Mouse (Mus musculus): ENCODE measurements around the gene Map3k3. TPM values are rescaled to one million over a fixed set of nuclear protein-coding genes. Genes with fewer than 3 reads are reported as not detected.

Map3k3 gene
- polyA plus RNA-seq, 1 experiment from 2014 or later = 17.4 TPM

Other genes with a start within 250 kb of the Map3k3 start
- 3.4 and 4.8 TPM in 2 replicates for gene Cyb561, start 131.3 kb upstream of the Map3k3 start, polyA plus RNA-seq (2014; fragmentation: Nextera tagmentation; extraction: Ambion mirVana)
- gene Ace, start 116.7 kb upstream of the Map3k3 start, polyA plus RNA-seq (2014; fragmentation: Nextera tagmentation; extraction: Ambion mirVana) = 0.26 and 0.39 TPM in 2 replicates
- not detected in 2 replicates for gene Ace3, start 89.9 kb upstream of the Map3k3 start, polyA plus RNA-seq (2014; fragmentation: Nextera tagmentation; extraction: Ambion mirVana)
- gene Kcnh6, start 76.5 kb upstream of the Map3k3 start, polyA plus RNA-seq (2014; fragmentation: Nextera tagmentation; extraction: Ambion mirVana) = 0.12 and 0.26 TPM in 2 replicates
- 53.9 and 61.2 TPM in 2 replicates for gene Dcaf7, start 47.7 kb upstream of the Map3k3 start, polyA plus RNA-seq (2014; fragmentation: Nextera tagmentation; extraction: Ambion mirVana)
- 12.8 and 13.8 TPM in 2 replicates for gene Taco1, start 18.6 kb upstream of the Map3k3 start, polyA plus RNA-seq (2014; fragmentation: Nextera tagmentation; extraction: Ambion mirVana)
- gene Gm10840, start 76.2 kb downstream of the Map3k3 start, polyA plus RNA-seq (2014; fragmentation: Nextera tagmentation; extraction: Ambion mirVana) = not detected in 2 replicates
- gene Limd2, start 76.2 kb downstream of the Map3k3 start, polyA plus RNA-seq (2014; fragmentation: Nextera tagmentation; extraction: Ambion mirVana) = 172 and 182 TPM in 2 replicates
- 22.0 and 24.3 TPM in 2 replicates for gene Strada, start 117.6 kb downstream of the Map3k3 start, polyA plus RNA-seq (2014; fragmentation: Nextera tagmentation; extraction: Ambion mirVana)
- 73.3 and 76.0 TPM in 2 replicates for gene Ccdc47, start 131.7 kb downstream of the Map3k3 start, polyA plus RNA-seq (2014; fragmentation: Nextera tagmentation; extraction: Ambion mirVana)
- gene Ddx42, start 132.3 kb downstream of the Map3k3 start, polyA plus RNA-seq (2014; fragmentation: Nextera tagmentation; extraction: Ambion mirVana) = 63.3 and 68.2 TPM in 2 replicates
- gene Ftsj3, start 171.5 kb downstream of the Map3k3 start, polyA plus RNA-seq (2014; fragmentation: Nextera tagmentation; extraction: Ambion mirVana) = 110 and 117 TPM in 2 replicates
- 304 and 310 TPM in 2 replicates for gene Psmc5, start 171.5 kb downstream of the Map3k3 start, polyA plus RNA-seq (2014; fragmentation: Nextera tagmentation; extraction: Ambion mirVana)
- 60.3 and 62.9 TPM in 2 replicates for gene Smarcd2, start 188.4 kb downstream of the Map3k3 start, polyA plus RNA-seq (2014; fragmentation: Nextera tagmentation; extraction: Ambion mirVana)
- gene Tcam1, start 192.1 kb downstream of the Map3k3 start, polyA plus RNA-seq (2014; fragmentation: Nextera tagmentation; extraction: Ambion mirVana) = 0.66 and 1.2 TPM in 2 replicates
- not detected in 2 replicates for gene Gh, start 217.3 kb downstream of the Map3k3 start, polyA plus RNA-seq (2014; fragmentation: Nextera tagmentation; extraction: Ambion mirVana)
- 5.9 and 6.3 TPM in 2 replicates for gene Cd79b, start 230.1 kb downstream of the Map3k3 start, polyA plus RNA-seq (2014; fragmentation: Nextera tagmentation; extraction: Ambion mirVana)